Mouse (Mus musculus): Measurements from ENCODE around the gene Pip5k1b.

DNA sequence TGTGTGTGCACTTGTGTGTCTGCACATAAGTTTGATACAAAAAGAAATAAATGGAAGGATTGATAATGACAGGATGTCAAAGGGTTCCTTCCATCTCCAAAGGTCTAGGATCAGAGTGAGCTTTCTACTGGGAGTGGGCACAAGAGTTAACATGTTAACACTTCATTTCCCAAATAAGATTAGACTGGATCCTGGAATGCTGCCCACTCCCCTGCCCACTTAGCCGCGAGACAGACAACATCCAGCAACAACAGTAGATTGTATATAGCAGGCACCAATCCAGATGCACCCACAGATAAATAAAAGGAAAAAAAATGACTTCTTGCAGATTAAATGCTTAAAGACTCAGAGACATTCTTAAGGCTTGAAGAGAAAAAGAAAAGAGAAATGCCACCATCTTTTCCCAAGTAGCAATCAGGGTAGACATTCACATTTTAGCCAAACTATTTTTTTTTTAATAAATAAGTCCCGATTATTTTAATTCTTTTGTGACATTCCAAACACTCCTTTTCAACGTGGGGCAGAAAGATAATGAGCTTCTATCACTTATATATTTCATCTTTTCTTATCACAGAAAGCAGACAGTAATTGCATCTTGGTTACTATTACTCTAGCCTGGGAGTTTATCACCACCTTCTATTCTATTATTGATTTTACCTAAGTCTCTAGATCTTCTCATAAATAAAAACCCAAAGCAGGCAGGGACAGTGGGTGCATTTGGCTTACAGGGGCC, 219.9 kb downstream of the Pip5k1b start:
- TF ChIP-seq TAL1 (IDR thresholded peaks at IDR 0.05; ENCODE audit: low read length) (no peak), GATA1 (IDR thresholded peaks at IDR 0.05; ENCODE audit: low read length) (no peak)
